Mouse (Mus musculus) granulocyte monocyte progenitor cell, adult 5-6 weeks (primary cell): ENCODE measurements at regions not wholly inside any gene's neighbourhood (a gene's known extent, or its start where the extent isn't known, plus 50 kb on each side); places are given as distances from the start of the nearest gene placed in this dataset.
A peak's percentile ranks its signal among the peaks of the same experiment; 100 is the strongest.

ENCODE experiments used
- ATAC-seq: replicated peaks from 2 replicates; pipeline ENCODE4 v1.8.0; 2016; ENCODE audit warnings: mild to moderate bottlenecking, moderate TSS enrichment, inconsistent platforms; ENCODE audit not compliant: poor library complexity, severe bottlenecking

DNA sequence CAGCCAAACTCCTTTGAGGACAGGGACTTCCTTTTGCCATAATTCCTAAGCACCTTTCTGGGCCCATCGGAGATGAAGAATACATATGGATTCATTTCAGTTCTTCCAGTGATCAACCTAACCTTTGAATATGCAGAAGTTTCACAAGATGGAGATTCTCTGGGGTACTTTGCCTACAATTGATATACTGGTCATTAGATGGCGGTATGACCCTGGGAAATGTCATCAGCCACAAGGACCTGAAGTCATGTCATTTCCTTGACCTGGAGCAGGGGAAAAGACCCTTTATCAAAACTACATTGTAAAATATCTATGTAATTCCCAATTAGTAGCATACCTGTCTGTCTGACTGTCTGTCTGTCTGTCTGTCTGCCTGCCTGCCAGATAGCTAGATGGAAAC lies 164.0 kb upstream of the Slc24a3 start:
- no peak for ATAC-seq

DNA sequence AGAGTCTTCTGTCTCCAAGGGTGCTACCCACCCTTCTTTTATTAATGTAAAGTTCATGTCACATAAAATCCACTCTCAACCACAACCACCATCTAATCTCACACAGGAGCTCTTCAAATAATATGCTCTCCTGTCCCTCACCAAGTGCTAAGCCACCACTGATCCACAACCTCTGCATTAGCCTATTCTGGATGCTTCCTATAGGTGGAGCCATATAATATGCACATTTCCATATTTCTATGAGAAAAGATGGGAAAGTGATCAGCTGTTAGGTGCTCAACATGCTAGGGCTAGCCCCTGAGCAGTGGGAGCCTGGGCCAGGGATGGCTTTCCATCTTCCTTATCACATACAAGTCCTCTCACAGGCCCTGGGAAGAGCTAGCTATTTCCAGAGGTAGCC lies 156.9 kb upstream of the Slc24a3 start:
- ATAC-seq: peak; percentile 33

DNA sequence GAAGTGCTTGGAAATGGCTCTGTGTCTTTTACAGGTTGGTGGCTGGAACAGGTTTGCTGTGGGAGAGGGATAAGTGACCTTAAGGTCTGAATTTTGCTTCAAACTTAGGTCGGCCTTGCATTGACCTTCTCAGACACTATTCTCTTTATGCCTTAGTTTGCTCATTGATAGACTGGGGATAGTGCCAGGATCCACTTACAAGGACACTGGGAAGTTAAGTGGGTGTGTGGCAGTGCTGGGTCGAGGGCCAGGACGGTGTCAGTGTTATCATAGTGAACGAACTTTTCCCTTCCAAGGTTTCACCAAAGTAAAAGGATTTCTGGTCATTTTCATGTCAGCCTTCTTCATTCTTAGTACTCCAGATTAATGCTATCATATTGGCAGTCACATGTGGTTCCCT lies 156.3 kb upstream of the Slc24a3 start:
- no peak for ATAC-seq

DNA sequence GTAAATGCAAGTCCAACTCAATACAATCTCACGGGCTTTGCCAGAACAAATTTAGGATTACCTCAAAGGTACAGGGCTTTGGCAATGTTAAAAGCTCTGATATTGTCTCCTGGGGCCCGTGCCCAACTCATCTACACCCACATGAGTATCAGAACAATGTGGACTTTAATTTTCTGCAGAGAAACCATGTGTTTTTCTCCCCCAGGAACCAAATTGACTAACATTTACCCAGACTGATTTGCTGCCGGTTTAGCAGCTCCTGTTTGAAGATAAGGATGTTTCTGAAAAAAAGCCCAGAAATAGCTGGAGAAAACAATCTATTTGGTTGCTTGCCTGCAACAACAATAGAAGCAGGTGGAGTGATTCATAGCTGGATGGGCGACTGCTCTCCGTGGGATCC lies 151.6 kb upstream of the Slc24a3 start:
- ATAC-seq: no peak

DNA sequence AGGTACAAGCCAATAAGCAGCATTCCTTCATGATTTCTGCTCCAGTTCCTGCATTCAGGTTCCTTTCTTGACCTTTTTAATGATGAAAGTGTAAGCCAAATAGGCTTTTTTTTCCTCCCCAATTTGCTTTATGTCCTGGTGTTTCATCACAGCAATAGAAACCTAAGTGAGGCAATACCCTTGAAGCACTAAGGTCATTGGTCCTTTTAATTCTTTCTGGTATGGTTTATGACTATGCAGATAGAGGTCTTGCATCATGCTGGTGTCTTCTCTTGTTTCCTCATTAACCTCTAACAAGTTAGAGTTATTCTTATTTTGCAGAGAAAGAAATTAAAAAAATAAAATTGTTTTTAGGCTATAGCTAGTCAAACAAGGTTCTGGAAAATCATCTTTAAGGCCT lies 150.6 kb upstream of the Slc24a3 start:
- ATAC-seq: peak; percentile 95

DNA sequence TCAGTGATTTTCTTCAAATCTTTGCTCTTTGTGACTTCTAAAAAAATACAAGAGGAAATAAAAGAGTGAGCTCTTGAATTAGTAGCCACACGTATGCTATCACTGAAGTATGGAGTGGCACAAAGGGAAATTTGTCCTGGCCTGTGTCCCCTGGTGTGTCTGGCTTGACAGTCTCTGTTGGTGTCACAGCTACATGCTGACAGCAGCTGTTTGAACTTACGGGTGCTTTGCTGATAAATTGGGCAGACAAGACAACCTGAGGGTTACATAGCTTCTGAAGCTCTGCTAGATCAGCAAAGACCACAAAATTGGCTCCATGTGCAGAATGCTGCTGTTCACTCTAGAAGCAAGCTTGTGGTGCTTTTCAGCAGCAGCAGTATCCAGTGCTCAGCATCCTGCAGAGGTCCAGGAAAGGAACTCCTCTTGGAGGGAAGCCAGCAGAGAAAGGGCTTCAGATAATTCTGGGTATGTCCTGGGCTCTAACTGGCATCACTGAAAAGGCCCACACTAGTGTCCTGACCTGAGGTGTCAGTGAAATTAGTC lies 149.9 kb upstream of the Slc24a3 start:
- no peak for ATAC-seq

DNA sequence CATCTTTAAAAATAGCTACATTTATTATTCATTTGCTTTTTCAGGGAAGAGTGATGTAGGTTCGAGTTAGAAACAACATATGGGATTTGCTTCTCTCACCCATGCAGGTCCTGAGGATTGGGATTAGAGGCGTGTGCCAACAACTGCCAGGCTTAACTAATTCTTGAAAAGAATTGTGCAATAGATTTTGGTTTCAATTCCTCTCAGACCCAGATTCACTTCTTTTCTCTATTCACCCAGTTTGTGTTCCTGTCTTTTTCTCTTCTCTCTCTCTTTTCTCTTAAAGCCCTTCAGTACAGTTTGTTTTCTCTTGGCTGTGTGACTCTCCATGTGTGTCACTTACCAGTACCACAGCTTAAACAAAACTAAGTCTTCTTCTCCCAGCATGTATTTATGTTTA lies 119.8 kb upstream of the Slc24a3 start:
- ATAC-seq: peak; percentile 81

DNA sequence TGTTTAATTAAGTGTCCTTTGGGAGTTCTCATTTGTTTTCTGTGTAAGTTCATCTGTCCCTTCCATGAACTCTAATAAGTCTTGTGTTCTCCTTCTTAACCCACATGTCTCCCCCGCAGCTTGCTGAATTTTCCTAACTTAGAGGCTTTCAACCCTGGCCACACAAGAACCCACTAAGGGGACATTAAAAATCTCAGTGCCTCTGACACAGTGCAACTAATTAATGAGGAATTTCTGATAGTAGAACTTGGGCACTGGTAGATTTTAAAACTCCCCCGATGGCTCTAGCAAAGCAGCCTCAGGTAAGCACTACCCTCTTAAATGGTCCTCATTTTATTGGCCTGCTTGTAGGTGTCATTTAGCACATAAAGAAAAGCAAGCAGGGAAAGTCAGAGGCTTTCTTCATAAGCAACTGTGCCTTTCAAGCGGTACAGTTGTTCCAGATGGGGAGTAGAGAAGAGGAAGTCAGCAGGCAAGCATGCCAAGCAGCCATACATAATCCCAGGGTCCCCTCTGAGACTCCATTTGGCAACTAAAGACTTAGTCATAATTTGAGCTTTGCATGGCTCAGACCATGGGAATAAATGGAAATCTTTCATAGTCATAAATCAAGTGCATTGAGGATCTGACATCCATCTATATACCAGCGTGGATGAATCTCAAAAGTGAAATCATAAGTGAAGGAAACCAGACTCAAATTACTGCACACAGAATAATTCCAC lies 117.7 kb upstream of the Slc24a3 start:
- ATAC-seq: peak; percentile 52

DNA sequence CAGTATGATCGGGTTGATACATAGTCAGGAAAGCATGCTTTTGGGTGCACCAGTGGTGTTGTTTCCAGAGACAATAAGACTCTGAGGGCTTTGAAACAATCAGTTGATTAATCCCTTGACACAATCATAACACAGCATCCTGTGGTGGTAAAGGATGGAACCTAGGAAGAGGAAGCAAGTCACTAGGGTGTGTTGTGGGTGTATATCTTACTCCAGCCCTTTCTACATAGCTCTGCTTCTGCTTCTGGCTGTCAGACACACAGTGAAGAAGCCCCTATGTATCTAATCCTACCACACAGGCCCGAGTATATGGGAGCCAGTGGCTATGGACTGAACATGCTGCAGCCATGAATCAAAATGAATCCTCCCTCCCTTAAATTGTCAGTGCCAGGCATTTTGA lies 115.1 kb upstream of the Slc24a3 start:
- peak; percentile 57 for ATAC-seq

DNA sequence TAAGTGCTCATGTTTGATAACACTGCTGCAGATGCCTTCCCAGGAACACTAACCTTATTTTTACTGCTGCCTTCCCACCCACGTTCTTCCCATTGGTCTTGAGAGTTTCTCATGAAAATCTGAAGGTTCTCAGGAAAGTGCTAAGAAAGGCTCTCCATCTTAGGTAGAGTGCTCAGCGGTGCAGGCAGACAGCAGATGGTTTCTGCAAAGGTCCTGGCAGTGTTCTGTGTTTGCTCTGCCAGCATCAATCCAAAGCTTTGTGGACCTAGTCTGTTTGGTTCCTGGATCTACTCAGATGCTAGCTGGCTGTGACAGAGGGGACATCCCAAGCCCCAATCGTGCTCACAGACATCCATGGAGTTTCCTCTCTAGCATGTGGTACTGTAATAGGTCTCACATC lies 111.3 kb upstream of the Slc24a3 start:
- no peak for ATAC-seq

DNA sequence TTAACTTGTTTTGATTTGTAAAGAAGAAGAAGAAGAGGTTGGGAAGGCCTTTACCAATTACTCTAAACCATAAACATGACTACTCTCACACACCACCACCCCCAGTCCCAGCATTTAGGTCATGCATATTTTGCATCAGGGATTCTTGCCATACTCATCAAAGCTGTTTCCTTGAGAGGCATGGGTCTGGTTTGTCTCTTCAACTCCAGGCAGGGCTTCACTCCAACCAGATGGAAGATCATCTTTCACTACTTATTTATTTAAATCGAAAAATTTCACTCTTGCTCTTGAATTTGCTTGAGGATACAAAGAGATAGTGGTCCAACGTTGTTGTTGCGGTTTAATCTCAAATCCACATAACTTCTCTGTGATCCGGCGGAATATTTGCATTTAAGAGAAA lies 110.8 kb upstream of the Slc24a3 start:
- no peak for ATAC-seq

DNA sequence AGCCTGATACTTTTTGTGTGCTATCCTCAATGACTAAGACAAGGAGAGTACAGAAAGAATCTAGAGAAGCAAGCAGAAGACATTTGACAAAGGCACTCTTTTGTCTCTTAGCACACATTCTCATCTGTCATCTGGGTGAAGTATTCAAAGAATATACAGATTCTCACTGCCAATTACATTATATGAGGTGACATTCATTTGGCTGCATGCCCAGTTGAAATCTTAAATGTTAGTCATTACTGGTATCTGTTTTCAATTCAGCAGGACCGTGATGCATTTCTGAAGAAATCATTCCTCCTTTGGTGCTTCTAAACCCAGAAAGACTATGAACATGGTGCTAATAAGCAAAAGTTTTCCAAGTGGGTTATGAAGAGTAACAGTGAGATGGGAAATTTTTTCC lies 97.6 kb upstream of the Slc24a3 start:
- no peak for ATAC-seq

DNA sequence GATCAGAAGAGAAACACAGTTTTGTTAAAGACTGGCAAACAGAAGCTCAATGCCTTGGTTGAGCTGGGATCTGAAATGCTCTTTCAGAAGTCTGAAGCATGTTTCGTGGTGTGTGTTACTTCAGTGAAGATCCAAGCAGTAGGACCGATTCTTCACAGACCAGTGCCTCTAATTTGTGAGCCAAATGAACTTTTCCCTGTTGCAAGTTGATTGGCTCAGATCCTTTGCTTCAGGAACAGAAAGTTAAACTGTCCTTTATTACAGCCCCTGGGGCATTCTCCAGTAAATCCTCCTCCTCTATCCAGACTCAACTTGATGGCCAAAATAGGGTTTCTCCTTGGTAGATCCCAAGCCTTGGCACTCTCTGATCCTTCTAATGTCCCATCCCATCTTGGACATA lies 85.6 kb upstream of the Slc24a3 start:
- no peak for ATAC-seq

DNA sequence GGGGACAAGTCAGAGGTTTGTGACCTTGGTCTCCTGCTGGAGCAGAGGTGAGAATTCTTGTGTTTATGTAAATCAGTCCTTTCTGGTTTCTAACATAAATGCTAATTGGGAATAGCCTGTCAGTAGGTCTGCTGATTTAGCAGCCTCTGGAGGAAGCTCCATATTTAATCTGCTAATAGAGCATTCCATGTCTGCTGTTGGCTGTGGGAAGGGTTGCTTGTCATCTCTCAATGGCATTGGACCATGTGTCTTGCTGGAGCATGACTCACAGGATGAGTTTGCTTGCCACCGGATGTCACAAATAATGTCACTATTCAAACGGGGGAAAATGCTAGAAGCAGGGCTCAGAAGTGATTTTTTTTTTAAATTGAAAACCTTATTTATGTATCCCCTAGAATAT lies 82.9 kb upstream of the Slc24a3 start:
- ATAC-seq: no peak

DNA sequence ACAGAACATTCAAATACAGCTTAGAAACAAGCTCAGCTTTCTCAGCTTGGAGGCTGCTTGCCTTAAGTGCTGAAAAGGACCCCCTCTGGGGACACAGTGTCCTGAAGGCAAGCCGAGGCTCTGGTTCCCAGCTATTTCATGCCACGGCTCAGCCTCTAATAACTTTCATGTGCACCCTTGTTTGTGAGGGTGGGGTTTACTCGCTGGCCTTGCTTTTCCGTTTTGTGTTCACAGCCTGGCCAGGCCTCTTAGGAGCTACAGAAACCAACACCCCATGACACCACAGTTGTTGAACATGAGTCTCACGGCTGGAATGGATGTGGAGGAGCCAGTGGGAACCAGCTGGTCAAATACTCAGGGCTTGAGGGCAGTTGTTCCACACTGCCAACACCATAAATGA lies 81.4 kb upstream of the Slc24a3 start:
- ATAC-seq: no peak

DNA sequence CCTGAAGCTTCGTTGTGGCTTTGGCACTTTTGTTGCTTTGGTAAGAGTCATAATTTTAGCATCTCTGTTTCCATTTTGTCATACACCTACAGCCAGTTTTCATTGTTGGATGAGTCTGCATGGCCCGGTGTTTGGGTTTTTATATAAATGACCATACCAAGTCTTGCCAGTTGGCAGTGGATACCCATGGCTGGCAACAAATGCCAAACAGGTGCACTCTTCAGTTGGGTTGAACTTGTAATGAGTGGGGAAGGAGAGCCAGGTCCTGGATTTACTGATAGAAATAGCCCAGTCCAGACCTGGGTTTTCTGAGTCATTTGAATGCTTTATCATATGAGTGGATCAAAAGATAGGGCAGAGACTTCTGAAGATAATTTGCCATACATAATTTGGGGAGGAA lies 64.3 kb upstream of the Slc24a3 start:
- ATAC-seq: no peak

DNA sequence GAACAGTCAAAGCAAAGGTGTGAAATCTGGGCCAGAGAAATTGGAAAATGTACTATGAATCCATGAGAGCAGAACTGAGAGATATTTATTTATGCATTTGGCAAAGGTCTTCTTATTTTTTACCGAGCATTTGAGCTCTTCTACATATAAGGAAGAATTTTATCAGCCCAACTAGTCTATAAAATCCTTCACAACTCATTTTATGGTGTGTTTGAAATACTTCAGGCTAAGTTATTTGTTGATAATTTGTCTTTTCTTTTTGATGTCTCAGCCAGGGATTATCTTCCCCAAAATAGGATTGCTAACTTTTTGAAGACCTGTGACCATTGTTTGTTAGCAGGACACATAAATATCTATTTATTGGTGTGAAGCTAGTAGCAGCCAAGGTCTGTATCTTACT lies 55.9 kb upstream of the Slc24a3 start:
- no peak for ATAC-seq

DNA sequence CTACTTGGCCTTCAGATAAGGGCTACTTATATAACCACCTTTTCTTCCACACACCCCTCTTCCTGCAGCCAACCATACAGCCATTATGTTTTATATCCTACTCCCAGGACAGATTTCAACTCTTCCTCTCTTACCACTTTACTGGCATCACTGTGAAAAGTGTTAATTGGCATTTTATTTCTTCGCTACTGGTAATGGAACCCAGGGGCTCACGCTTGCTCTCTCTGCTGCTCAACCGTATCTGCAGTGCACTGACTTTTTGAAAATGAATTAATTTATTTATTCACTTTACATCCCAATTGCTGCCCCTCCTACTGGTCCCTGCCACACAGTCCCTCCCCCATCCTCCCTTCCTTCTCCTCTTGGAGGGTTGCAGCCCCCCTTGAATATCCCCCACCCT lies 52.5 kb upstream of the Slc24a3 start:
- no peak for ATAC-seq
